Mouse (Mus musculus): ENCODE results near the gene Abcc12. TPM values are rescaled to one million over a fixed set of nuclear protein-coding genes. Genes with fewer than 3 reads are reported as not detected.

The Abcc12 gene
- not detected for polyA plus RNA-seq (2017; shearing (Covaris generic))

DNA sequence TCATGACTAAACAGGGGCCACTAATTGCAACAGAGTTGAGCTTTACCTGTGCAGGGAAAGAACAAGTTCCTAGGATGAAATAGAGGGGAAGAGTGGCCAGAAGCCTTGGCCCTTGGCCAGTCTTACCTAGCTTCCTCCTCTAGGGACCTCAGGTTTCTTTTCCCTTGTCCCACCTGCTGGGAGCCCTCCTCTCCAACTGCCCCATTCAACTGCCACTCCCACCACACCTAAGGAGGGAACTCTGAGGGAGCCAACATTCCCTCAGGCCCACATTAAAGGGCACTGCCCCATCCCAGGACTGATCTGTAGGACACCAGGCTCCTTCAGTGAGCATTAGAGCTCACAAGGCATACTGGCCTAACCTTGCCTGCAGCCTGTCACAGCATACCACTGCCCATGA lies at the start of gene Abcc12:
Gene Abcc12 (minus strand): TSS at position 229 of the 400 bp plus-strand sequence.

DNA sequence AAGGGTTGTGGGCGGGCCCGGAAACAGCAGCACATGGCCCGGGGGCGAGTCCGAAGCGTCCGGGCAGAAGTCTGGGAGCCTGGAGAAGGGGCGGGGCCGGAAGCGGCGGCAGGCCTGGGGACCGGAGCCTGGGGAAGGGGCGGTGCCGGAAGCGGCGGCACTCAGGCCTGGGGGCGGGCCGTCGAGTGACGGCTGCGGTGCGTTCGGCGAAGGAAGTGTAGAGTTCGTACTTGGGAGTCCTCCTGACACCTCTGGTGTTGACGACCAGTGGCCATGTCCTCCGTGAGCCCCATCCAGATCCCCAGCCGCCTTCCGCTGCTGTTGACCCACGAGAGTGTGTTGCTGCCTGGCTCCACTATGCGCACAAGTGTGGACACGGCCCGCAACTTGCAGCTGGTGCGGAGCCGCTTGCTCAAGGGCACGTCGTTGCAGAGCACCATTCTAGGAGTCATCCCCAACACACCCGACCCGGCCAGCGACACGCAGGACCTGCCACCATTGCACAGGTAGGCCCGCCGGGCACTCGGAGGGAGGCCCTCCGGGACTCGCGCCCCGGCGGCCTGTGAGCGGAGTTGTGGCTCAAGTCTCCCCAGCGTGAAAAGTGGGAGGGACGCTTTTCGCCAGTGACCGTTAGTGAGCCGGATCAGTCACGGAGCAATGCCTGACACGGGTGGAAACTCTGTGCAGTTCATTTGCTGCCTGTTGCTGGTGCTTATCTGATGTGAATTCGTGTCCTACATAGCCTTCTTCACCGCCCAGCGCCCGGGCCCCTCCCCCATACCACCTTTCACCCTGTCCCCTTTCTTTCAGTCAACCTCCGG lies 43.6 kb upstream of the Abcc12 start, which contains the start of gene Lonp2:
Gene Lonp2 (plus strand): TSS at position 133 of the 821 bp plus-strand sequence.

Other genes with a start within 250 kb of the Abcc12 start
- gene Lonp2, start 43.4 kb upstream of the Abcc12 start, polyA plus RNA-seq (2017; shearing (Covaris generic)) = 119 TPM
- gene Gm10638, start 165.0 kb upstream of the Abcc12 start, polyA plus RNA-seq (2017; shearing (Covaris generic)) = 1.1 TPM
- gene Siah1a, start 165.2 kb upstream of the Abcc12 start, polyA plus RNA-seq (2017; shearing (Covaris generic)) = 39.8 TPM